Mouse (Mus musculus) C2C12 (cell line): Measurements from ENCODE around the gene Taok1.

Experiments used
- CTCF ChIP-seq: IDR thresholded peaks from one replicate; pipeline ENCODE4 v1.5.1; 2011; ENCODE audit not compliant: control insufficient read depth, insufficient read depth, insufficient read length
- FOSL1 ChIP-seq: IDR thresholded peaks from one replicate; pipeline ENCODE4 v1.8.0; 2011; ENCODE audit warnings: mild to moderate bottlenecking, low read length; ENCODE audit not compliant: poor library complexity, insufficient read depth, severe bottlenecking
- MAX ChIP-seq: IDR thresholded peaks from one replicate; pipeline ENCODE4 v1.6.1; 2011; ENCODE audit warnings: mild to moderate bottlenecking, control low read depth
- MYOD1 ChIP-seq: IDR thresholded peaks from one replicate; pipeline ENCODE4 v1.6.1; 2011; ENCODE audit warnings: low read depth; ENCODE audit not compliant: control insufficient read depth, insufficient read length
- MYOG ChIP-seq: IDR thresholded peaks from one replicate; pipeline ENCODE4 v1.6.1; 2011; ENCODE audit not compliant: control insufficient read depth, insufficient read length; ENCODE audit errors: extremely low read depth
- USF1 ChIP-seq: IDR thresholded peaks from one replicate; pipeline ENCODE4 v1.6.1; 2011; ENCODE audit warnings: low read depth, mild to moderate bottlenecking, control low read depth, moderate library complexity

GRCm38 (mm10) chr11:77630257-77630670 lies 22.6 kb upstream of the Taok1 start:
- TF ChIP-seq CTCF (peak; percentile 71), FOSL1 (no peak), MAX (no peak), USF1 (no peak), MYOG (no peak), MYOD1 (no peak)
